ENCODE assay signal across 14 mouse cellular contexts in the genomic region with DNA sequence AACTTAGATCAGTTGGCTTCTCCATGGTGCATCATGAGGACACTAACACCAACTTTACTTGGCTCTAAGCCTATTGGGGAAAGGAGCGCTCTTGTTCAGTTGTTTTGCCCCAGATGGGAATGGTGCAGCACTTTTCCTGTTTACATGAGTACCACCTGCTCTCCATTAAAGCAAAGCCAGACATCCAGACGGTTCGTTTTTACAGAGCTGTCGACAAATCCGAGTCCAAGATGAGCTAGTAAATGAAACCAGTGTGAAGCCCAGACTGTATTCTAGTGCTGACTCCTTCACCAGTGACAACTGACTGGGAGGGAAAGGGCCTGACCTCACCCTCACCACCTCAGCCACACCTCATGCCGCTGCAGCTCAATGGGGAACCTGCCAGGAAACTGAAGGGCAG. TPM values are rescaled to one million over a fixed set of nuclear protein-coding genes. Genes with fewer than 3 reads are reported as not detected.
DNase-seq lines count a peak whose midpoint lies in the region; ATAC-seq and TF ChIP-seq lines count a peak whose summit lies in the region.
"Had no signal": no experiment of that assay in that cellular context is flagged by ENCODE, and none has a peak within 500 bp of the region (broad histone marks: within the 10 kb centered on the region; RNA-seq: fewer than 3 reads in every experiment).

No protein-coding gene starts in this region.

- no peak overlapping the region for H3K4me2 ChIP-seq in kidney, embryonic 16.5 days (replicated peaks; ENCODE audit: low read depth, low read length)
- H3K4me2 ChIP-seq in forebrain, embryonic 16.5 days (ENCODE audit: low read length), result no peak overlapping the region
- H3K4me2 ChIP-seq in myocyte (ENCODE audit: low read depth), result no peak overlapping the region
- no peak overlapping the region for H3K4me2 ChIP-seq in midbrain, embryonic 14.5 days (ENCODE audit: low read length)
- H3K4me2 ChIP-seq: hindbrain, embryonic 13.5 days had no signal

- no peak overlapping the region for H3K27ac ChIP-seq in kidney, embryonic 16.5 days (ENCODE audit: low read length)
- no peak overlapping the region for H3K27ac ChIP-seq in kidney, adult 2 months (ENCODE audit: insufficient read depth, low read depth, low read length)
- H3K27ac ChIP-seq in forebrain, embryonic 16.5 days (ENCODE audit: low read length), result peak overlapping the region; percentile 56
- no peak overlapping the region for H3K27ac ChIP-seq in midbrain, embryonic 14.5 days (replicated peaks; ENCODE audit: low read depth, low read length)
- H3K27ac ChIP-seq: hindbrain, embryonic 13.5 days had no signal

- WGBS in kidney, embryonic 16.5 days, result 45% methylated on average over 6 of the region's 6 CpGs
- 54% methylated on average over 6 of the region's 6 CpGs for WGBS in kidney, adult 2 months
- 43% methylated on average over 6 of the region's 6 CpGs for WGBS in forebrain, embryonic 16.5 days
- 74% methylated on average over 6 of the region's 6 CpGs for WGBS in midbrain, embryonic 14.5 days

- no peak for TF ChIP-seq CTCF in kidney, adult 2 months (conservative IDR thresholded peaks at IDR 0.05; ENCODE audit: insufficient read depth, insufficient read length, low read depth, low read length)

- no peak for ATAC-seq in kidney, embryonic 16.5 days (ENCODE audit: low FRiP score, low TSS enrichment)
- ATAC-seq in forebrain, embryonic 16.5 days, result peak; percentile 52
- no peak for ATAC-seq in midbrain, embryonic 14.5 days (ENCODE audit: low FRiP score, low TSS enrichment)

- DNase-seq in kidney, adult 2 months, result no peak
- DNase-seq in brain, adult 2 months (ENCODE audit: low read depth, low spot score), result peak; percentile 45
- no peak for DNase-seq in cerebellum, adult 11-12 months
- no peak for DNase-seq in midbrain, embryonic 14.5 days
- DNase-seq: cerebellum, postnatal 36 days; kidney, postnatal 10 days; left cerebral cortex, postnatal 4 days; lung, postnatal 4 days; spleen, adult 18-20 months; thymus, postnatal 14 days had no signal

- no peak overlapping the region for H3K4me3 ChIP-seq in kidney, embryonic 16.5 days (ENCODE audit: low read length)
- no peak overlapping the region for H3K4me3 ChIP-seq in kidney, adult 2 months (ENCODE audit: insufficient read depth, low read depth, low read length)
- H3K4me3 ChIP-seq in forebrain, embryonic 16.5 days (replicated peaks; ENCODE audit: low read length), result no peak overlapping the region
- no peak overlapping the region for H3K4me3 ChIP-seq in myocyte
- H3K4me3 ChIP-seq in midbrain, embryonic 14.5 days (replicated peaks; ENCODE audit: low read depth, low read length), result no peak overlapping the region
- H3K4me3 ChIP-seq: hindbrain, embryonic 13.5 days had no signal

- H3K79me2 ChIP-seq in myocyte (ENCODE audit: control insufficient read depth, insufficient read depth), result no peaks in the 10 kb centered on the region

- H3K4me1 ChIP-seq in kidney, embryonic 16.5 days (ENCODE audit: insufficient read depth, low read length), result no peaks in the 10 kb centered on the region
- no peaks in the 10 kb centered on the region for H3K4me1 ChIP-seq in kidney, adult 2 months (ENCODE audit: control insufficient read depth, insufficient read depth, low read length)
- H3K4me1 ChIP-seq in forebrain, embryonic 16.5 days (replicated peaks; ENCODE audit: control insufficient read depth, insufficient read depth, low read length), result peaks cover 7% of the 10 kb centered on the region; the same call in 1 of the 2 replicates
- H3K4me1 ChIP-seq in midbrain, embryonic 14.5 days (ENCODE audit: control insufficient read depth, insufficient read depth, low read length), result no peaks in the 10 kb centered on the region
- H3K4me1 ChIP-seq: hindbrain, embryonic 13.5 days had no signal

- 0 out of 2 replicates have a peak overlapping the region, but pooled peaks have one; percentile 11 for H3K9ac ChIP-seq in kidney, embryonic 16.5 days (replicated peaks; ENCODE audit: low read length)
- H3K9ac ChIP-seq in forebrain, embryonic 16.5 days (replicated peaks; ENCODE audit: low read depth, low read length), result no peak overlapping the region
- H3K9ac ChIP-seq in midbrain, embryonic 14.5 days (replicated peaks; ENCODE audit: low read length), result no peak overlapping the region
- H3K9ac ChIP-seq: hindbrain, embryonic 13.5 days had no signal

- peaks cover 39% of the 10 kb centered on the region for H3K36me3 ChIP-seq in kidney, embryonic 16.5 days (ENCODE audit: insufficient read depth, low read length)
- H3K36me3 ChIP-seq in kidney, adult 2 months (ENCODE audit: control insufficient read depth, insufficient read depth, low read length), result peaks cover 8% of the 10 kb centered on the region
- peaks cover 28% of the 10 kb centered on the region for H3K36me3 ChIP-seq in forebrain, embryonic 16.5 days (ENCODE audit: control insufficient read depth, insufficient read depth)
- peaks cover 25% of the 10 kb centered on the region for H3K36me3 ChIP-seq in myocyte (ENCODE audit: control insufficient read depth, insufficient read depth)
- peaks cover 47% of the 10 kb centered on the region for H3K36me3 ChIP-seq in midbrain, embryonic 14.5 days (ENCODE audit: control insufficient read depth, insufficient read depth, low read length)

- TF ChIP-seq POLR2A in kidney, adult 2 months (IDR thresholded peaks at IDR 0.05; ENCODE audit: low read depth, low read length), result no peak
- no peak for TF ChIP-seq POLR2A in myocyte (IDR thresholded peaks at IDR 0.05; ENCODE audit: insufficient read length, low read depth)

- no peak overlapping the region for H3ac ChIP-seq in myocyte (ENCODE audit: control insufficient read depth, insufficient read length)

- H3K27me3 ChIP-seq in kidney, embryonic 16.5 days (ENCODE audit: insufficient read depth, low read length), result no peaks in the 10 kb centered on the region
- no peaks in the 10 kb centered on the region for H3K27me3 ChIP-seq in kidney, adult 2 months (replicated peaks; ENCODE audit: control insufficient read depth, insufficient read depth, low read length)
- no peaks in the 10 kb centered on the region for H3K27me3 ChIP-seq in forebrain, embryonic 16.5 days (replicated peaks; ENCODE audit: control insufficient read depth, insufficient read depth, low read length)
- no peaks in the 10 kb centered on the region for H3K27me3 ChIP-seq in myocyte (ENCODE audit: control insufficient read depth, insufficient read depth, insufficient read length)
- H3K27me3 ChIP-seq in midbrain, embryonic 14.5 days (ENCODE audit: control insufficient read depth, insufficient read depth, low read length), result no peaks in the 10 kb centered on the region
- H3K27me3 ChIP-seq: hindbrain, embryonic 13.5 days had no signal

- no peaks in the 10 kb centered on the region for H3K9me3 ChIP-seq in kidney, embryonic 16.5 days (ENCODE audit: low read length)
- H3K9me3 ChIP-seq in forebrain, embryonic 16.5 days (ENCODE audit: control insufficient read depth, low read length), result no peaks in the 10 kb centered on the region
- H3K9me3 ChIP-seq in midbrain, embryonic 14.5 days (ENCODE audit: control insufficient read depth, low read length), result no peaks in the 10 kb centered on the region
- H3K9me3 ChIP-seq: hindbrain, embryonic 13.5 days had no signal

TF ChIP-seq in myocyte, 11 proteins besides CTCF, POLR2A, EP300 and RAD21:
- peak; percentile 23 for TF ChIP-seq POLR2AphosphoS2 (IDR thresholded peaks at IDR 0.05; ENCODE audit: insufficient read length, low read depth)
- TF ChIP-seq TCF3 (IDR thresholded peaks at IDR 0.05; ENCODE audit: insufficient read length, low read depth), result no peak

RNA-seq across cellular contexts. Expression of gene Agbl5, which starts 9.9 kb away (rescaled TPM):
- polyA plus RNA-seq in kidney, embryonic 16.5 days (2015; fragmentation: Nextera tagmentation; extraction: Ambion mirVana), result 23.9 and 27.1 TPM in 2 replicates
- 22.6 and 24.1 TPM in 2 replicates for polyA plus RNA-seq in kidney, adult 2 months (2012; rRNA removed)
- polyA plus RNA-seq in forebrain, embryonic 16.5 days (2015; fragmentation: Nextera tagmentation; extraction: Ambion mirVana), result 22.7 and 23.3 TPM in 2 replicates
- polyA plus RNA-seq in myocyte (2012; fragmentation: generic; extraction: Trizol), result 3.1 TPM
- polyA plus RNA-seq in midbrain, embryonic 14.5 days (2014; fragmentation: Nextera tagmentation; extraction: Ambion mirVana), result 25.9 and 27.8 TPM in 2 replicates

RNA-seq across cellular contexts. Expression of gene Tmem214, which starts 10.8 kb away (rescaled TPM):
- polyA plus RNA-seq in kidney, embryonic 16.5 days (2015; fragmentation: Nextera tagmentation; extraction: Ambion mirVana), result 96.8 and 98.3 TPM in 2 replicates
- polyA plus RNA-seq in kidney, adult 2 months (2012; rRNA removed), result 81.3 and 92.5 TPM in 2 replicates
- polyA plus RNA-seq in forebrain, embryonic 16.5 days (2015; fragmentation: Nextera tagmentation; extraction: Ambion mirVana), result 50.6 and 52.7 TPM in 2 replicates
- polyA plus RNA-seq in myocyte (2012; fragmentation: generic; extraction: Trizol), result 52.8 TPM
- 46.7 and 55.5 TPM in 2 replicates for polyA plus RNA-seq in midbrain, embryonic 14.5 days (2014; fragmentation: Nextera tagmentation; extraction: Ambion mirVana)

RNA-seq across cellular contexts. Expression of gene Ost4, which starts 29.0 kb away (rescaled TPM):
- 457 and 467 TPM in 2 replicates for polyA plus RNA-seq in kidney, embryonic 16.5 days (2015; fragmentation: Nextera tagmentation; extraction: Ambion mirVana)
- polyA plus RNA-seq in kidney, adult 2 months (2012; rRNA removed), result 377 and 422 TPM in 2 replicates
- 216 and 217 TPM in 2 replicates for polyA plus RNA-seq in forebrain, embryonic 16.5 days (2015; fragmentation: Nextera tagmentation; extraction: Ambion mirVana)
- 262 TPM for polyA plus RNA-seq in myocyte (2012; fragmentation: generic; extraction: Trizol)
- polyA plus RNA-seq in midbrain, embryonic 14.5 days (2014; fragmentation: Nextera tagmentation; extraction: Ambion mirVana), result 246 and 266 TPM in 2 replicates

RNA-seq across cellular contexts. Expression of gene Emilin1, which starts 34.6 kb away (rescaled TPM):
- 335 and 366 TPM in 2 replicates for polyA plus RNA-seq in kidney, embryonic 16.5 days (2015; fragmentation: Nextera tagmentation; extraction: Ambion mirVana)
- 55.6 and 63.8 TPM in 2 replicates for polyA plus RNA-seq in kidney, adult 2 months (2012; rRNA removed)
- polyA plus RNA-seq in forebrain, embryonic 16.5 days (2015; fragmentation: Nextera tagmentation; extraction: Ambion mirVana), result 13.5 and 20.5 TPM in 2 replicates
- 25.8 TPM for polyA plus RNA-seq in myocyte (2012; fragmentation: generic; extraction: Trizol)
- polyA plus RNA-seq in midbrain, embryonic 14.5 days (2014; fragmentation: Nextera tagmentation; extraction: Ambion mirVana), result 3.7 and 11.2 TPM in 2 replicates

RNA-seq across cellular contexts. Expression of gene Khk, which starts 42.6 kb away (rescaled TPM):
- polyA plus RNA-seq in kidney, embryonic 16.5 days (2015; fragmentation: Nextera tagmentation; extraction: Ambion mirVana), result 38.8 and 41.4 TPM in 2 replicates
- polyA plus RNA-seq in kidney, adult 2 months (2012; rRNA removed), result 1,147 and 1,266 TPM in 2 replicates
- polyA plus RNA-seq in forebrain, embryonic 16.5 days (2015; fragmentation: Nextera tagmentation; extraction: Ambion mirVana), result 6.3 and 7.7 TPM in 2 replicates
- polyA plus RNA-seq in myocyte (2012; fragmentation: generic; extraction: Trizol), result 16.6 TPM
- 7.0 and 7.4 TPM in 2 replicates for polyA plus RNA-seq in midbrain, embryonic 14.5 days (2014; fragmentation: Nextera tagmentation; extraction: Ambion mirVana)
